Mouse (Mus musculus): ENCODE measurements around the gene Taar3. TPM values are rescaled to one million over a fixed set of nuclear protein-coding genes. Genes with fewer than 3 reads are reported as not detected.

Gene Taar3
- total RNA-seq (2021): not detected
- long read RNA-seq, experiment 1: 0 reads
- long read RNA-seq, experiment 2: 0 reads

DNA sequence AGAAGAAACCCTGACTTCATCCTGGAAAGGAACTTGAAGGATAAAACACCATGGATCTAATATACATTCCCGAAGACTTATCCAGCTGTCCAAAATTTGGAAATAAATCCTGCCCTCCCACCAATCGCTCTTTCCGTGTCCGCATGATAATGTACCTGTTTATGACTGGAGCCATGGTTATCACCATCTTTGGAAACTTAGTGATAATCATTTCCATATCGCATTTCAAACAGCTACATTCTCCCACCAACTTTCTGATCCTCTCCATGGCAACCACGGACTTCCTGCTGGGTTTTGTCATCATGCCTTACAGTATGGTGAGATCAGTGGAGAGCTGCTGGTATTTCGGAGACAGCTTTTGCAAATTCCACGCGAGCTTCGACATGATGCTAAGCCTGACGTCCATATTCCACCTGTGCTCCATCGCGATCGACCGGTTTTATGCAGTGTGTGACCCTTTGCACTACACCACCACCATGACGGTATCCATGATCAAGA is at the start of gene Taar3:
TSS of gene Taar3 (plus strand) at position 51 of the 498 bp plus-strand sequence.
- DNase-seq (ENCODE audit: low spot score in 2 of 2): no peak

DNA sequence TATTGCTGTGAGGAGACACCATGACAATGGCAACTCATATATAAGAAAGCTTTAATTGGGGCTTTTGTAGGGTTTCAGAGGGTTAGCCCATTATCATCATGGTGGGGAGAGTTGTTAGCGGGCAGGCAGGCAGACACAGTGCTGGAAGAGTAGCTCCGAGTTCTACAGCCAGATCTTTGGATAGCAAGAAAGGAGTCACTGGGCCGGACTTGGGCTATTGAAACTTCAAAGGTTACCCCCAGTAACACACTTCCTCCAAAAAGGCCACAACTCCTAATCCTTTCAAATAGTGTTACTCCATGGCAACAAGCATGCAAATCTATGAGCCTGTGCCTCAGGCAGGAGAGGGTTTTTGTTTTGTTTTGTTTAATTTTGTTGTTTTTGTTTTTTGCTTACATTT is 48.2 kb upstream of the Taar3 start:
- DNase-seq (ENCODE audit: low spot score in 2 of 2): no peak

DNA sequence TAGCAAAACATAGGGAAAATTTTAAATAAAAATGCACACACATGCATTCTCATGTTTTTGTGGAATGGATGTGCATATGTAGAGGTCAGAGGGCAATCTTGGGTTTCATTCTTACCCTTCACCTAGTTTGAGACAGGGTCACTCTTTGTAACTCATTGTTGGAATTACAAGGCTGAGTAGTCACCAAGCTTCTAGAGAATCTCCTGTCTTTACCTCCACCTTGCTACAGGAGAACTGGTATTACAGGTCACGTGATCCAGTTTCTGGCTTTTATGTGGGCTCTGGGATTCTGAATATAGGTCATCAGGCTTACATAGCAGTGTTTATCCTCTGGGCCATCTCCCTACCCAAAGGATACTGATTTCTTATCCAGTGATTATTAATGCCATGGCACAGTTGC is 43.7 kb upstream of the Taar3 start:
- no peak for DNase-seq (ENCODE audit: low spot score in 2 of 2)

DNA sequence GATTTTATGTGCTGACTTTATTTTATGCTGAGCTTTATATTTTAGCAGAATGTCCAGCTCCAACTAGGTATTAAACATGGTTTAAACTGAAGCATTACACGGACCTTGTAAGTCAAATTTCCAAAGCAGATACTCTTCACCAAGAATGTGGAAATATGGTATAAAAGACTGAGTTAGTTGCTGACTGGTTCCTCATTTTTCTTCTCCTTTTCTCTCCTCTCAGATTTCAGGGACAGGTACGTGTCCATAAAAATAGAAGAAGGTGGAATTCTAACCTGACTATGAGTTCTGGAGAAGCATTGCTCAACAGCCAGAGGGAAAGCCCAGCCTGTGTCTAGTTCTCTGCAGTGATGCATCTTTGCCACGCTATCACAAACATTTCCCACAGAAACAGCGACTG is 29.3 kb upstream of the Taar3 start, which contains the start of gene Taar1:
TSS of gene Taar1 (plus strand) at position 301 of the 400 bp plus-strand sequence.
- DNase-seq (ENCODE audit: low spot score in 2 of 2): no peak

DNA sequence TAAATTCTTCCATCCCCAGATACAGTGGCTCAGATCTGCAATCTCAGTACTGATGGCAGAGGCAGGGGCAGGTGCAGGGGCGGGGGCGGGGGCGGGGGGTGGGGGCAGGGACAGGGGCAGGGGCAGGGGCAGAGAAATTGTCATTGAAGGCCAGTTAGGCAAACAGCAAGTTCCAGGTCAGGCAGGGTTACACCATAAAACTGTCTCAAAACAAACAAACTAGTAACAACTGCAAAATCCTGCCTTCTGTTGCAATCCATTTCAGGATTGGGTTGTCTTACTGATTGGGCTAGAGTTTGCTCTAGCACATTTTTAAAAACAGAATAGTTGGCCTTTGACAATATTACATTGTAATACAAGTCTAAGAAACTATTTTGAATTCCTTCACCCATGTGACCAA is 26.9 kb upstream of the Taar3 start:
- DNase-seq (ENCODE audit: low spot score in 2 of 2): no peak

DNA sequence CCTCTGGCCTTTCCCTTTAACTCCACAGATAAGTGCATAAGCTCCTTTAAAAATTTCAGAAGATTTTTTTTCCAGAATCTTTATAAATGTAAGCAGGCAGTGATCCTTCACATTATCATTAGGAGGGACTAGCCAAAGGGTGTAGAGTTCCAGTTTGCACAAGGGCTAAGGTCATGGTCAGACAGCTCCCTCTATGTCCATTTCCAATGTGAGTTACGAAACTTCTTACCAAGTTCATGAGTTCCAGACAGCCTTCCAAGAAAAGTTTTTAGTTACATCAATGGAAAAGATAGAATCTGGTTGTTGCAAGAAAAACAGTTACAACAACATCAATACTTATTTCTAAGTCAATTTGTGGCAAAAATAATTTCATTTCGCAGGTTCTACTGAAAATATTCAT is 25.4 kb upstream of the Taar3 start:
- DNase-seq (ENCODE audit: low spot score in 2 of 2): no peak

DNA sequence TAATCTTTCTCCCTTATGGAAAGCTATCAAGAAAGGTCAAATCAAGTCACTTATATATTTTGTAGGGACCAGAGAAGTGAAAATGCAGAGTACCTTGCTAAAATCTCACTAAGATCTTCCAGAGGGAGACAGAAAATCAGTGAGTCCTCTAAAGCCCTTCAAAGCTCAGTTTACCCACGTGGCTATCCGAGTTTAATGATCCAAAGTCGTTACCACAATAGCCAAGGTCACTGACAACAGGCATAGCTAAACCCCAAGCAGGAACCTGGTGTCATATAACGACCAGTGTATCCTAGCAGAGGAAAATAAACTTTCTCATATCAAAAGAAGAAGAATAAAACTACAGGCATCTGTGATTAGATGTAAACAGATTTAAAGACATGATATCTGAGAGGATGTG is 11.7 kb upstream of the Taar3 start:
- DNase-seq (ENCODE audit: low spot score in 2 of 2): no peak

DNA sequence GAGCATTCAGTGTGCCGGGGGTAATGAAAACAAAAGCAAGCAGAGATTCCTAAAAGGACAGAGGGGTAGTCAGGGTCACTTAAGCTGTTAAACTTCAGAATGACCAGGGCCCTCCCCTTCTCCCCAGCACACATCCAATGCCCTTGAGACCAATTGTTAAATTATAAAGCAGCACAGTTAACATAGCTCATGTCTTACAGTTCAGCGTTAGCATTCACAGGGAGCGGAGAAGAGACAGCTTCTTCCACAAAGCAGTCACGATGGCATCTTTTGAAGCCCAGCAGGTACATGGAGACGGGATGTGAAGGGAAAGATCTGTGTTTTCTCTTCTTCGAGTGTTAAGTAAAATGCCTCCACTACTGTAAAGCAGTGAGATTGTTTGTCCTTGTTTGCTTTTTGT is 11.0 kb upstream of the Taar3 start, which contains the start of gene Taar2:
TSS of gene Taar2 (plus strand) at position 261 of the 400 bp plus-strand sequence.
- DNase-seq (ENCODE audit: low spot score in 2 of 2): no peak

DNA sequence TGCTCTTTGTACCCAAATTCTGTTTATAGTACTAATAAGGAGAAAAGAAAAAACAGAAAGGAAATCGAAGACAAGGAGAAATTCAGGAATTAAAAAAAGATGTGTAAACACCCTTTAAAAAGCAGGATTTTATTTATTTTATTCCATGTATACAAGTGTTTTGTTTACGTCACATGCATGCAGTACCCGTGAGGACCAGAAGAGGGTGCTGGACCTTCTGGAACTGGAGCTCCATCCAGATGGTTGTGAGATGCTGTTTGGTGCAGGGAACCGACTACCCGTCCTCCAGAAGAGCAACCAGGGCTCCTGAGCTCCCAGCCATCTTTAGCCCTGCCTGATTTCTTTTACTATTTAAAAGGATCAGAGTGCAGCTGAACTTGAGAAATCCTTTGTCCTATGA is 6.9 kb upstream of the Taar3 start:
- no peak for DNase-seq (ENCODE audit: low spot score in 2 of 2)

DNA sequence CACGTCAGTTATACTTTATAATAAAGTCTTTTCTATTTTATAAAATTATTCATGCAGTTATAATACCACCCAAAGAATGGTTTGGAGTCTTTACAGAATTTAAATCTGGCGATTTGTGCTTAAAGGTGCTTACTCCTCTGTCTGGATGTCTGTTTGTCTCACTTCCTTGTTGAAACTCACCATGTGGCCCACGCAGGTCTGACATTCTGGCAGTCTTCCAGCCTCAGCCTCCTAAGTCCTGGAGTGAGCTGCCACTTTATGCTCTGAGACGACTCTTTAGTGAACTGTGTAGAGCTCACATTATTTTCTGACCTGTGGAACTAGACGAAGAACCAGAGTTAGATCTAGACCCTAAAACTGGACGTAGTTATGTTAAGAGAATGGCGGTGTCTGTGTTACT is 1.3 kb upstream of the Taar3 start:
- no peak for DNase-seq (ENCODE audit: low spot score in 2 of 2)

DNA sequence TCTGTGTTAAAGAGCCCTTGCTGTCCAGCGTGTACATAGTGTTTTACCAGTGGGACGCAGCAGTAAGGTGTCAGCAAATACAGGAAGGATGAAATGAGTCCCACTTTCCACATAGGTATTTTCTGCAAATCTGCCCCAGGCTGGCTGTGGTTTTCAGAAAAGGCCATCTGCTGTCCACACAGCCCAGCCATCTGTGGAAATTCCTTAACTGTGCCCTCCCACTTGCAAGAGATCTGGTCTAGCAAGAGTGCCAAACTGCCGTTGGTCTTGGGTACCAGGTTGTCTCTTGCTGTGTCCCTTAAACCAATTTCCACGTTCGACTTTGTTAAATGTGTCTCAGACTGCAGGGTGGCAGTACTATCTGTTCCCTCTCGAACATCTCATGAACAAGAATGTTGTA is 2.4 kb downstream of the Taar3 start:
- DNase-seq (ENCODE audit: low spot score in 2 of 2): no peak

DNA sequence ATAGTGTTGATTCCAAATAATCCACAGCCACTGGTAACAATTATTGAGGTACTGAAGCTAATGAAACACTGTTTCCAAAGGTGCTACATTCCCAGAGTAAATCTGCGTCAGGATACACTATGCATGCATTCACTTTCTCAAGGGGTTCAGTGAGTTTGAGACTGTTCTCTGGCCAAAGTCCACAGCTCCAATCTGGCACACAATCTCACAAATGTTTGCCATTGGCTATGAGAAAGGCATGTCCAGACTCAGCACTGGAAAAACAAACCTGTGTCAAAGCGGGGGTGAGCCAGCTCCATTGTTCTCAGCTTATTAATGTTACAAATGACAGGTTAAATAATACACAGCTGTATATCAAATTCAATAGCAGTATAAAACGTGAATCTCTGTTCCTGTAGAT is 9.7 kb downstream of the Taar3 start:
- no peak for DNase-seq (ENCODE audit: low spot score in 2 of 2)

DNA sequence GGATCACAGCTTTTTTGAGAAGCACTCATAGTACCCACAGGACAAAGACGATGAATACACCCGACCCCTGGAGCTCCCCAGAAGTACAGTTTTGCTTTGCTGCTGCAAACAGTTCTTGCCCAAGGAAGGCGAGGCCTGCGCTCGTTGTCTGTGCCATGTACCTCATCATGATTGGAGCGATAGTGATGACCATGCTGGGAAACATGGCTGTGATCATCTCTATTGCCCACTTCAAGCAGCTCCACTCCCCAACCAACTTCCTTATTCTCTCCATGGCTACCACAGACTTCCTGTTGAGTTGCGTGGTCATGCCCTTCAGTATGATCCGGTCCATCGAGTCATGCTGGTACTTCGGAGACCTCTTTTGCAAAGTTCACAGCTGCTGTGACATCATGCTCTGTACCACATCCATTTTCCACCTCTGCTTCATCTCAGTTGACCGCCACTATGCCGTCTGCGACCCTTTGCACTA is 11.1 kb downstream of the Taar3 start, which contains the start of gene Taar4:
TSS of gene Taar4 (plus strand) at position 51 of the 472 bp plus-strand sequence.
- no peak for DNase-seq (ENCODE audit: low spot score in 2 of 2)

DNA sequence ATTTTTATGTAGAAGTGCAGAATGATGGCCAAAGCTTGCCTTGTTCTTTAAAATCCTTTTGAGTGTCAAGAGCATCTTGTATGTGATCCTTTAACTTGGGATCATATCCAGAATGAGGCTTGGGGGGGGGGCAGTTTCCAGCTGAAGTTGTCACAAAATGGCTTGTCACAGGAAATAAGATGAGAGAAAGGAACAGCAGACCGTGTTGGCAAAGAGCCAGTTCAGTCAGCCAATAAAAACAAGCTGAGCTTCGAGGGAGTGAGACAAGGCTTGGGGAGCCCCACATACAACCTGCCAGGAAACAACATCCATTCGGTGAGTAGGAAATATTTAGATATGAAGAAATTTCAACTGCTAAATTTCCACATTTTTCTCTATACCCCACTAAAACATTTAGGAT is 14.1 kb downstream of the Taar3 start:
- no peak for DNase-seq (ENCODE audit: low spot score in 2 of 2)

DNA sequence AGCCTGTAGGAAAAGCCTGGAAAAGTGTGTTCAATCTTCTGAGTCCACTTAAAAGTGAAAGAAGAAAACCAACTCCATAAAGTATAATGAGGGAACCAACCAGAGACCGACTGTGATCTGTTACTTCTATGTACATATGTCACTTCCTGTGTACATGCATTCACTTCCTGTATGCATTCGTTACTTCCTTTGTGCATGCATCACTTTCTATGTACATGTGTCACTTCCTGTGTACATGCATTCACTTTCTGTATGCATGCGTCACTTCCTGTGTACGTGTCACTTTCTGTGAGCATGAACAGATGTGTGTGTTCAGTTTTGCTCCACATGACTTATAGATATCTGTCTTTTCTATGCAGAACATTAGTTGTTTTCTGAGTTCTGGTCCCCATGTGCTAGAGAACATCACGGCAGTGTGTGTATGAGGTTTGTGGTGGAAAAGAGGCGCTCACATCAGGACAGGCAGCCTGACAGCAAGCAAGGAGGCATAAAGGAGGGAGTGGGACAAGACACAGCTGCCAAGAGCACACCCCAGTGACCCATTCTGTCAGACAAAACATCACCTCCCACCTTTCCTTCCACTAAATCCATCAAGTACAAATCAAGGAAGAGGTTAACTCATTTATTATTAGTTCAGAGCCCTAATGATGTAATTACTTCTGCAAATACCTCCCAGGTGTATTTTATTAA is 15.7 kb downstream of the Taar3 start:
- DNase-seq (ENCODE audit: low spot score in 2 of 2): no peak

DNA sequence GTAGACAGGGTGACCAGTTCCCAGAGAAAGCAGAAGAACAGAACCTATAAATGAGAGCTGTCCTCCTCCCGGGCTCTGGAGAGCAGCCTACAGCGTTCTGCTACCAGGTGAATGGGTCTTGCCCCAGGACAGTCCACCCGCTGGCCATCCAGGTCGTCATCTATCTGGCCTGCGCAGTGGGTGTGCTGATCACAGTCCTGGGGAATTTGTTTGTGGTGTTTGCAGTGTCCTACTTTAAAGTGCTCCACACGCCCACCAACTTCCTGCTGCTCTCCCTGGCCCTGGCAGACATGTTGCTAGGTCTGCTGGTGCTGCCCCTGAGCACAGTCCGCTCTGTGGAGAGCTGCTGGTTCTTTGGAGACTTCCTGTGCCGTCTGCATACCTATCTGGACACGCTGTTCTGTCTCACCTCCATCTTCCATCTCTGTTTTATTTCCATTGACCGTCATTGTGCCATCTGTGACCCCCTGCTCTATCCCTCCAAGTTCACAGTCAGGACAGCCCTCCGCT is 21.4 kb downstream of the Taar3 start, which contains the start of gene Taar5:
TSS of gene Taar5 (plus strand) at position 51 of the 510 bp plus-strand sequence.
- no peak for DNase-seq (ENCODE audit: low spot score in 2 of 2)

DNA sequence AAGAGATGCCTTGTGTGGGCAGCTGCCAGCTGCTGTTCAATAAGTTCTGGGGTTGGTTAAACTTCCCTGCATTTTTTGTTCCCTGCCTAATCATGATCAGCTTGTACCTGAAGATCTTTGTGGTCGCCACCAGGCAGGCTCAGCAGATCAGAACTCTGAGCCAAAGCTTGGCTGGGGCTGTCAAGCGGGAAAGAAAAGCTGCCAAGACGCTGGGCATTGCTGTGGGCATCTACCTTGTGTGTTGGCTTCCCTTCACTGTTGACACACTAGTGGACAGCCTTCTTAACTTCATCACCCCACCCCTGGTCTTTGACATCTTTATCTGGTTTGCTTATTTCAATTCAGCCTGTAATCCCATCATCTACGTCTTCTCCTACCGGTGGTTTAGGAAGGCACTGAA is 21.9 kb downstream of the Taar3 start:
- DNase-seq (ENCODE audit: low spot score in 2 of 2): no peak

DNA sequence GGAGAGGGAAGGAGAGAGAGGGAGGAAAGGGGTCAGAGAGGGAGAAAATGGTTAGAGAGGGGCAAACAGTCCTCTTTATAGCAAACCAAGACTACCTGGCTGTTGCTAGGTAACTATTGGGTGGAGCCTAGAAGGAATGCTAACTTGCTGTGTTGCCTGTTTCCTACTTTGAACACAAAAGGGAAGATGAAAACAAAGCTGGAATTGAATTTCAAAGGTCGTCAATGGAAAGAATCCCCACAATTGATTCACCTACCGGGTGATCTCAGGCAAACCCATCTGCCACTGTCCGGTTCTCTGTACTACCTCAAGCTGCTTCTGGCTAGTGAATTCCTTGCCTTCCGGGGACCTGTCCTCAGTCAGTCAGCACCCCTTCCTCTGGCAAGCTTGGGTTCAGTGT is 28.6 kb downstream of the Taar3 start:
- DNase-seq (ENCODE audit: low spot score in 2 of 2): no peak

DNA sequence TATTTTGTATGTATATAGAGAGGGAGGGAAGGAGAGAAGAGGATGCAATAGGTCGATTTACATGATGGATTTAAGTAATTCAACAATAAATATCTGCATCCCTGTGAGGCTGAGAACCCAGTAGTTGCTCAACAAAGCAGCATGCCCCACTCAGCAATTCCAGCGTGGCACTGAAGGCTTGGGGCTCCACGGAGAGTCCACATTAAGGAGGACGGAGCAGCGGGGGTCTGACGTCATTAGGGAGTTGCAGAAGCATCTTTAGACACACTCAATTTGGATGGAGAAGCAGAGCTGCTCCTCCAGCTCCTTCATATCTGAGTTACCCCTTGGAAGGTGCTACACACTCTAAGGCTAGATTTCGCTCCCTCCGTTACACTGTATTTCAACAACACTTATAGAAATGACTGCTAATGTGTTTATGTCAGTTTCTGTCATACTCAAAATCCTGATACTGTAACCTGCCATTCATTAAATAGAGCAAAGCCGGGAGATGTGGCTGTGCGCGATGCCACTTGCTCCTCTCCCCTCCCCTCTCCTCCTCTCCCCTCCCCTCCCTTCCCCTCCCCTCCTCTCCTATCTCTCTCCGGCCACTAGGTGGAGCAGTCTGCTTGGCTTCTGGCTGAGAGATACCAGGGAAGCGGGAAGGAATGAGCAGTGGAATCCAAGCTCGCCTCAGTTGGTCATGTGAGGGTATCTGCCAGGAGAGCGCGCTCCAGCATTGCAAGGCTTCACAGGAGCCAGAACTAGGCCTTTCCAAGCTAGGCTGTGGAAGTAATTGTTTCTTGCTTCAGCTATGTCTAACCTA is 29.7 kb downstream of the Taar3 start:
- peak; percentile 66 for DNase-seq (ENCODE audit: low spot score in 2 of 2)

DNA sequence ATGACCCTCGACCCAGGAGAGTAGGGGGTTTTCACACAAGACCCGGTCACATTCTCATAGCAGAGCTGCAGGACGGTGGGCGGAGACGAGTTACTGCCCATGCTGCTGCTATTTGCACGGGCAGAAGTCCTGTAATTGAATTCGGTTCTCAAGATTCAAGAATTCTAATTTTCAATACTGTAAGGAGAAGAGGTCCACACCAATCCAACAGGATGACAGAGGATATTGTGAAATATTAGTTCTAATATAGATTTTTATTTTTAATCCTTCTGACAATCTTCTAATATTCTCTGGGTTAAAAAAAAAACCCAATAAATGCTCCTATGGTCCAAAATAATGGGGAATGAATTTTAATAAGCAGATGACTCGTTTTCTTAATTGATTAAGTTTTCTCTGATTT is 36.2 kb downstream of the Taar3 start, which contains the start of gene Taar6:
TSS of gene Taar6 (minus strand) at position 101 of the 400 bp plus-strand sequence.
- no peak for DNase-seq (ENCODE audit: low spot score in 2 of 2)

DNA sequence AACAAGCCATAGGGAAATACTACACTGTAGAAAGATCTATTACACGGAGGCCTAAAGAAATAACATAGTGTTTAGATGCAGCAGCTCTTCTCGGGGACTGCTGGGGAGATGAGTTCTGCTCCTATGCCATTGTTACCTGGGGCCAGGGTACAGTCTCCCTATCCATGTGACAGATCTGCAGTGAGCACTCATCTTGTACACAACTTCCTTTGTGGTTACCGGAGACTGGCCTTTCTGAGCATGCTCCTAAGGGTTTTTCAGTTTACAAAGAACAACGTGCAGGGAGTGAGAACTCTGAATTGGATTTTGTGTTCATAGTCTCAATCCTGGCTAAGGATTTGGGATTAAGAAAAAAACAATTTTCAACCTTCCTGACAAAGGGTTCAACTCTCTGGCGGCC is 37.1 kb downstream of the Taar3 start:
- DNase-seq (ENCODE audit: low spot score in 2 of 2): no peak

DNA sequence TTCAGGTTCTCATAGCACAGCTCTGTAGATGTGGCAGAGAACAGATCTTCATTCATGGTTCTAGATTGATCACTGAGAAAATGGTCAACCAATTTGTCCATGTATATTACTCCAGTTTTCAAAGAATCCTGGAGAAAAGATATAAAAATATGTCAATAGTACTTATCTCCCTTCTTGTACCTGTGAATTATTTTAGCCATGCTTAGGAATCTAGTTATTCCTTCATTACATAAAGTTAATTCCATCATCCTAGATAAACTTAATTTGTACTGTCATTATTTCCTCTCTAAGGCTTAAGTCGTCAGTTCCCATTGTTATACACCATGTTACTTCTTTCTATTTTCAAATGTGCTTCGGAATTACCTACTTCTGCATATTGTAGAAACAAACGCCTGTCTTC is 44.0 kb downstream of the Taar3 start, which contains the start of gene Taar7a:
TSS of gene Taar7a (minus strand) at position 101 of the 400 bp plus-strand sequence.
- no peak for DNase-seq (ENCODE audit: low spot score in 2 of 2)
